ENCODE assay signal across 8 mouse cellular contexts in genomic region chr12:55464846-55465361, GRCm38 (mm10). TPM values are rescaled to one million over a fixed set of nuclear protein-coding genes. Genes with fewer than 3 reads are reported as not detected.
DNase-seq lines count a peak whose midpoint lies in the region; ATAC-seq lines count a peak whose summit lies in the region.

No protein-coding gene starts in this region.

- peak overlapping the region; percentile 68 for H3K27ac ChIP-seq in forebrain, embryonic 12.5 days

- no peak overlapping the region for H3K4me2 ChIP-seq in forebrain, embryonic 12.5 days

- peak; percentile 40 to 47 for DNase-seq in cerebellum, postnatal 14 days
- peak; percentile 46 to 47 for DNase-seq in right cerebral cortex, adult 2 months (ENCODE audit: low spot score in 2 of 2)
- no peak for DNase-seq in right cerebral cortex, postnatal 14 days
- peak; percentile 72 to 83 for DNase-seq in lung, adult 18-20 months
- DNase-seq in retina, postnatal 1 day, result peak; percentile 46

- peaks cover 5% of the 10 kb centered on the region; the same call in 1 of the 2 replicates for H3K27me3 ChIP-seq in forebrain, embryonic 12.5 days

- 0 out of 2 replicates have a peak overlapping the region, but pooled peaks have one; percentile 8 for H3K9ac ChIP-seq in forebrain, embryonic 12.5 days

- WGBS in forebrain, embryonic 12.5 days, result 56% methylated on average over 14 of the region's 14 CpGs

- ATAC-seq in cerebellum, adult (ENCODE audit: insufficient number of reproducible peaks, low FRiP score, low TSS enrichment), result no peak
- ATAC-seq in forebrain, embryonic 12.5 days (ENCODE audit: low FRiP score), result no peak
- no peak for ATAC-seq in megakaryocyte-erythroid progenitor cell, adult 5-6 weeks (replicated peaks; ENCODE audit: low FRiP score, low TSS enrichment, poor library complexity, severe bottlenecking)

- H3K4me1 ChIP-seq in forebrain, embryonic 12.5 days, result peaks cover 45% of the 10 kb centered on the region

- H3K4me3 ChIP-seq in forebrain, embryonic 12.5 days (replicated peaks), result no peak overlapping the region

- no peaks in the 10 kb centered on the region for H3K9me3 ChIP-seq in forebrain, embryonic 12.5 days

- H3K36me3 ChIP-seq in forebrain, embryonic 12.5 days (replicated peaks), result no peaks in the 10 kb centered on the region

RNA-seq across cellular contexts. Expression of gene Nfkbia, which starts 27.5 kb away (rescaled TPM):
- 36.4 and 39.6 TPM in 2 replicates for polyA plus RNA-seq in forebrain, embryonic 12.5 days (2016; fragmentation: Nextera tagmentation; extraction: Ambion mirVana)
- 13.8 and 29.4 TPM in 2 replicates for total RNA-seq in megakaryocyte-erythroid progenitor cell, adult 5-6 weeks (2014; fragmentation: Nextera tagmentation)
- total RNA-seq in megakaryocyte-erythroid progenitor cell, adult 5-6 weeks (2017), result 71.6 and 81.5 TPM in 2 replicates
